Mouse (Mus musculus) heart, embryonic 14.5 days (tissue): ENCODE measurements around the gene Psme1. TPM values are rescaled to one million over a fixed set of nuclear protein-coding genes. Genes with fewer than 3 reads are reported as not detected.

ENCODE experiments used
- ATAC-seq: fragments of 200-750 bp; cut with Nextera tagmentation; 2 replicates; pipeline ENCODE4 v1.8.0; 2017; ENCODE audit warnings: low read depth, moderate TSS enrichment; ENCODE audit not compliant: insufficient number of reproducible peaks, insufficient read depth, low FRiP score
- H3K27ac ChIP-seq, 2 experiments: fragments of 200-500 bp in 1 of 2; fragments of 300-500 bp in 1 of 2; sonication (generic) in 1 of 2; replicated peaks in 1 of 2; 2 replicates each; pipeline ENCODE4 v1.5.1; 2012 to 2014; ENCODE audit warnings: low read depth in 2 of 2, low read length in 2 of 2, control low read depth in 1 of 2, mild to moderate bottlenecking in 1 of 2, mixed read lengths in 1 of 2; ENCODE audit not compliant: control insufficient read depth in 1 of 2, insufficient read depth in 1 of 2
- H3K27me3 ChIP-seq: fragments of 300-500 bp; sonication (generic); 2 replicates; pipeline ENCODE4 v1.6.1; 2014; ENCODE audit warnings: mild to moderate bottlenecking, low read length, control low read depth; ENCODE audit not compliant: control insufficient read depth, insufficient read depth
- H3K36me3 ChIP-seq: fragments of 300-500 bp; sonication (generic); 2 replicates; pipeline ENCODE4 v1.6.1; 2014; ENCODE audit warnings: mild to moderate bottlenecking, control low read depth, low read length, mixed read lengths; ENCODE audit not compliant: control insufficient read depth, insufficient read depth
- H3K4me1 ChIP-seq, 2 experiments: fragments of 200-500 bp in 1 of 2; fragments of 300-500 bp in 1 of 2; sonication (generic) in 1 of 2; 2 replicates each; pipeline ENCODE4 v1.6.1; 2012 to 2014; ENCODE audit warnings: low read length in 2 of 2, control low read depth in 1 of 2, mixed read lengths in 1 of 2; ENCODE audit not compliant: control insufficient read depth in 2 of 2, insufficient read depth in 2 of 2
- H3K4me2 ChIP-seq: fragments of 300-500 bp; sonication (generic); 2 replicates; pipeline ENCODE4 v1.6.1; 2014; ENCODE audit warnings: mild to moderate bottlenecking, low read length
- H3K4me3 ChIP-seq, 2 experiments: fragments of 200-500 bp in 1 of 2; fragments of 300-500 bp in 1 of 2; sonication (generic) in 1 of 2; 2 replicates each; pipeline ENCODE4 v1.5.1; 2012 to 2014; ENCODE audit warnings: low read length in 2 of 2, mild to moderate bottlenecking in 2 of 2, control low read depth in 1 of 2, low read depth in 1 of 2, moderate library complexity in 1 of 2; ENCODE audit not compliant: control insufficient read depth in 1 of 2, insufficient read depth in 1 of 2
- H3K9ac ChIP-seq: fragments of 300-500 bp; sonication (generic); 2 replicates; pipeline ENCODE4 v1.6.1; 2014; ENCODE audit warnings: mild to moderate bottlenecking, low read length
- H3K9me3 ChIP-seq: fragments of 300-500 bp; sonication (generic); 2 replicates; pipeline ENCODE4 v1.6.1; 2016; ENCODE audit warnings: low read length, control low read depth; ENCODE audit not compliant: control insufficient read depth
- WGBS: fragments of 180-500 bp; shearing (Covaris S2); extraction: QIAGEN DNeasy Blood & Tissue Kit; methylation state at CpG from one replicate; pipeline ENCODE4 v1.1.7; 2014; 5-methylcytosine and 5-hydroxymethylcytosine counted together
- polyA plus RNA-seq: library from polyadenylated mRNA; unstranded; fragments of >200 nt; fragmentation: Nextera tagmentation; extraction: Ambion mirVana; gene quantifications from 2 replicates; pipeline ENCODE4 v1.2.1, GENCODE M21; 2014

The Psme1 gene
- polyA plus RNA-seq, 1 experiment from 2014 or later: 250 TPM

- 74% methylated on average over 9 of the region's 9 CpGs for WGBS
- Histone ChIP-seq H3K27me3 (no peaks in the 10 kb centered on the region), H3K4me3 (no peak overlapping the region), H3K4me1 (peaks cover 3 to 28% of the 10 kb centered on the region in 2 experiments; a peak in 3 of 4 replicates), H3K9me3 (no peaks in the 10 kb centered on the region), H3K27ac (no peak overlapping the region), H3K36me3 (peaks cover 28% of the 10 kb centered on the region), H3K4me2 (no peak overlapping the region), H3K9ac (no peak overlapping the region)
- no peak for ATAC-seq
These were observed 4.2 kb downstream of the Psme1 start for GRCm38 (mm10) chr14:55581981-55582681.

- H3K27me3 ChIP-seq: no peaks in the 10 kb centered on the region
- peak overlapping the region; percentile 88 for H3K4me2 ChIP-seq
- peak overlapping the region; percentile 79 for H3K9ac ChIP-seq
- H3K4me1 ChIP-seq: peaks cover 3 to 17% of the 10 kb centered on the region in 2 experiments; a peak in 3 of 4 replicates
- peaks cover 49% of the 10 kb centered on the region for H3K36me3 ChIP-seq
- ATAC-seq: no peak
- H3K4me3 ChIP-seq: peak overlapping the region; percentile 63
- H3K27ac ChIP-seq: peak overlapping the region in 1 of 2 experiments; percentile 77; a peak in 2 of 4 replicates
- 37% methylated on average over 5 of the region's 5 CpGs for WGBS
- H3K9me3 ChIP-seq: no peaks in the 10 kb centered on the region
These were observed 6.4 kb downstream of the Psme1 start for GRCm38 (mm10) chr14:55584303-55584701.

- Histone ChIP-seq H3K9me3 (no peaks in the 10 kb centered on the region), H3K27me3 (no peaks in the 10 kb centered on the region), H3K27ac (peak within 1 kb of the TSS; percentile 56 to 77), H3K4me2 (peak within 1 kb of the TSS; percentile 88), H3K36me3 (peaks cover 47% of the 10 kb centered on the region), H3K4me3 (peak within 1 kb of the TSS; percentile 63), H3K4me1 (peaks cover 5 to 14% of the 10 kb centered on the region in 2 experiments), H3K9ac (peak within 1 kb of the TSS; percentile 79)
- ATAC-seq: peak; percentile 78
- 3% methylated on average over 43 of the region's 43 CpGs for WGBS
These were observed 7.0 kb downstream of the Psme1 start, which contains the start of gene Emc9 for GRCm38 (mm10) chr14:55584702-55585565. Gene Emc9 (minus strand): TSS chr14:55585302.

GRCm38 (mm10) chr14:55585566-55585960 lies 7.6 kb downstream of the Psme1 start:
- peaks cover 5 to 19% of the 10 kb centered on the region in 2 experiments for H3K4me1 ChIP-seq
- no peaks in the 10 kb centered on the region for H3K9me3 ChIP-seq
- H3K4me2 ChIP-seq: peak overlapping the region; percentile 88
- H3K27ac ChIP-seq: peak overlapping the region; percentile 0 to 77; a peak in 2 of 4 replicates
- no peaks in the 10 kb centered on the region for H3K27me3 ChIP-seq
- WGBS: 49% methylated on average over 6 of the region's 6 CpGs
- peak overlapping the region; percentile 79 for H3K9ac ChIP-seq
- peak overlapping the region in 1 of 2 experiments; percentile 63; a peak in 2 of 4 replicates for H3K4me3 ChIP-seq
- H3K36me3 ChIP-seq: peaks cover 41% of the 10 kb centered on the region
- ATAC-seq: no peak

DNA sequence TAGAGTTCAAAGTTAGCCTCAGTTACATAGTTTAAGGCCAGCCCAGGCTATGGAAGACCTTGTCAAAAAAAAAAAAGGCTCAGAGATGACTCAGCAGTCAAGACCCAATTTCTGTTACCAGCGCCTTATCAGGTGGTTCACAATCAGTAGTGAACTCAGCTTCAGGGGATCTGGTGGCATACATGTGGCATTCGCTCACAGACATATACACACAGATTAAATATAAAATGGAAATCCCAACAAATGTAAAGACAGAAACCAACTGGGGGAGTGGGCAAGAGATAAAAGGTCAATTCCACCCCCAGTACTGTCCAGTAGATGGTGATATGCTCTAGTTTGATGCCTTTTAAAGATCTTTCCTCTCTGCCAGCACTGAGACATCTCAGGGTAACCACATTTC lies 8.2 kb downstream of the Psme1 start:
- Histone ChIP-seq H3K9ac (no peak overlapping the region), H3K36me3 (peaks cover 35% of the 10 kb centered on the region), H3K4me3 (no peak overlapping the region), H3K27me3 (no peaks in the 10 kb centered on the region), H3K4me1 (peaks cover 5 to 19% of the 10 kb centered on the region in 2 experiments), H3K9me3 (no peaks in the 10 kb centered on the region), H3K4me2 (no peak overlapping the region), H3K27ac (no peak overlapping the region)
- no peak for ATAC-seq
- 75% methylated on average over 2 of the region's 2 CpGs for WGBS

GRCm38 (mm10) chr14:55589271-55589670 lies 11.3 kb downstream of the Psme1 start:
- Histone ChIP-seq H3K9me3 (no peaks in the 10 kb centered on the region), H3K4me1 (peaks cover 10 to 30% of the 10 kb centered on the region in 2 experiments), H3K27ac (no peak overlapping the region), H3K9ac (no peak overlapping the region), H3K4me2 (no peak overlapping the region), H3K27me3 (no peaks in the 10 kb centered on the region), H3K4me3 (no peak overlapping the region), H3K36me3 (peaks cover 33% of the 10 kb centered on the region)
- no peak for ATAC-seq
- WGBS: 94% methylated on average over 5 of the region's 5 CpGs

GRCm38 (mm10) chr14:55589771-55590448 lies 12.0 kb downstream of the Psme1 start:
- no peak for ATAC-seq
- Histone ChIP-seq H3K4me1 (peaks cover 10 to 26% of the 10 kb centered on the region in 2 experiments), H3K9ac (peak overlapping the region; percentile 75), H3K27me3 (no peaks in the 10 kb centered on the region), H3K27ac (peak overlapping the region; percentile 64 to 99; a peak in 3 of 4 replicates), H3K9me3 (no peaks in the 10 kb centered on the region), H3K4me3 (peak overlapping the region; percentile 90 to 96), H3K4me2 (peak overlapping the region; percentile 76), H3K36me3 (peaks cover 39% of the 10 kb centered on the region)
- WGBS: 78% methylated on average over 11 of the region's 11 CpGs
